Mouse (Mus musculus) neural tube, embryonic 11.5 days (tissue): ENCODE data around the gene Ptpra. TPM values are rescaled to one million over a fixed set of nuclear protein-coding genes. Genes with fewer than 3 reads are reported as not detected.
A peak's percentile ranks its signal among the peaks of the same experiment; 100 is the strongest.

Experiments used
- ATAC-seq: fragments of 200-750 bp; cut with Nextera tagmentation; 2 replicates; pipeline ENCODE4 v1.8.0; 2017; ENCODE audit warnings: moderate number of reproducible peaks, mild to moderate bottlenecking, moderate TSS enrichment, moderate library complexity; ENCODE audit not compliant: insufficient read depth, low FRiP score, low TSS enrichment
- DNase-seq: peaks from one replicate; pipeline ENCODE4 v3.0.0-alpha.2; 2015; ENCODE audit warnings: low spot score
- H3K27ac ChIP-seq: fragments of 300-500 bp; sonication (generic); 2 replicates; pipeline ENCODE4 v1.5.1; 2014; ENCODE audit warnings: low read depth, mild to moderate bottlenecking, low read length
- H3K27me3 ChIP-seq: fragments of 300-500 bp; sonication (generic); 2 replicates; pipeline ENCODE4 v1.6.1; 2014; ENCODE audit warnings: mild to moderate bottlenecking, low read length, mixed read lengths; ENCODE audit not compliant: control insufficient read depth, insufficient read depth
- H3K36me3 ChIP-seq: fragments of 300-500 bp; sonication (generic); 2 replicates; pipeline ENCODE4 v1.6.1; 2014; ENCODE audit warnings: mild to moderate bottlenecking, low read length, moderate library complexity, mixed read lengths; ENCODE audit not compliant: control insufficient read depth, insufficient read depth
- H3K4me1 ChIP-seq: fragments of 300-500 bp; sonication (generic); 2 replicates; pipeline ENCODE4 v1.6.1; 2014; ENCODE audit warnings: low read length, mixed read lengths; ENCODE audit not compliant: control insufficient read depth, insufficient read depth
- H3K4me2 ChIP-seq: fragments of 300-500 bp; sonication (generic); 2 replicates; pipeline ENCODE4 v1.6.1; 2014; ENCODE audit warnings: low read depth, mild to moderate bottlenecking, moderate library complexity
- H3K4me3 ChIP-seq: fragments of 300-500 bp; sonication (generic); 2 replicates; pipeline ENCODE4 v1.5.1; 2014; ENCODE audit warnings: low read depth, low read length
- H3K9ac ChIP-seq: fragments of 300-500 bp; sonication (generic); 2 replicates; pipeline ENCODE4 v1.6.1; 2014; ENCODE audit warnings: mild to moderate bottlenecking, low read length
- H3K9me3 ChIP-seq: fragments of 300-500 bp; sonication (generic); 2 replicates; pipeline ENCODE4 v1.6.1; 2016; ENCODE audit warnings: low read length; ENCODE audit not compliant: control insufficient read depth
- WGBS: fragments of 180-500 bp; shearing (Covaris S2); extraction: QIAGEN DNeasy Blood & Tissue Kit; methylation state at CpG from one replicate; pipeline ENCODE4 v1.1.7; 2014; 5-methylcytosine and 5-hydroxymethylcytosine counted together
- polyA plus RNA-seq: library from polyadenylated mRNA; unstranded; fragments of >200 nt; fragmentation: Nextera tagmentation; extraction: Ambion mirVana; gene quantifications from 2 replicates; pipeline ENCODE4 v1.2.1, GENCODE M21; 2014

Ptpra gene
- polyA plus RNA-seq, 1 experiment from 2014 or later = 105 TPM

DNA sequence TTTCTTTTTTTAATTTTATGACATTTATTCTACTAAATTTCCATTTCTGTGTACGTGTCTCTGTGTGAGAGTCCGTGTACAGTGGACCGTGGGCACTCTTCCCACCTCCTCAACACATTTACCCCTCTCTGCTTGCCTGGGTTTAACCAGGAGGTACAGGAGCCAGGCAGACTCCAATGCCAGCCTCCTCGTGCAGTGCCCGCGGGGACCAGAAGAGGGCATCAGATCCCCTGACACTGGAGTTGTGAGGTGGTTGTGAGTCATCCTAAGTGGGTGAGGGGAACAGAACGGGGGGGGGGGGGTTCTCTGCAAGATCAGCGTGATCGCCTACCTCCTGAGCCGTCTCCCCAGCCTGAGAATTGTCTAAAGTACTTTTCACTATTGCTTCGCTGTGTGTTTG is 128.1 kb downstream of the Ptpra start:
- H3K27me3 ChIP-seq = peaks cover 79% of the 10 kb centered on the region
- no peak overlapping the region for H3K4me3 ChIP-seq
- 0 out of 2 replicates have a peak, but pooled peaks cover 3% of the 10 kb centered on the region for H3K4me1 ChIP-seq
- no peak overlapping the region for H3K9ac ChIP-seq
- no peaks in the 10 kb centered on the region for H3K36me3 ChIP-seq
- peak; percentile 63 for DNase-seq
- 11% methylated on average over 11 of the region's 11 CpGs for WGBS
- H3K27ac ChIP-seq = no peak overlapping the region
- no peaks in the 10 kb centered on the region for H3K9me3 ChIP-seq
- ATAC-seq = no peak
- no peak overlapping the region for H3K4me2 ChIP-seq

- 3% methylated on average over 8 of the region's 8 CpGs for WGBS
- H3K4me3 ChIP-seq = no peak overlapping the region; the same call in 1 of the 2 replicates
These were observed 129.7 kb downstream of the Ptpra start for GRCm38 (mm10) chr2:130579791-130580190.

DNA sequence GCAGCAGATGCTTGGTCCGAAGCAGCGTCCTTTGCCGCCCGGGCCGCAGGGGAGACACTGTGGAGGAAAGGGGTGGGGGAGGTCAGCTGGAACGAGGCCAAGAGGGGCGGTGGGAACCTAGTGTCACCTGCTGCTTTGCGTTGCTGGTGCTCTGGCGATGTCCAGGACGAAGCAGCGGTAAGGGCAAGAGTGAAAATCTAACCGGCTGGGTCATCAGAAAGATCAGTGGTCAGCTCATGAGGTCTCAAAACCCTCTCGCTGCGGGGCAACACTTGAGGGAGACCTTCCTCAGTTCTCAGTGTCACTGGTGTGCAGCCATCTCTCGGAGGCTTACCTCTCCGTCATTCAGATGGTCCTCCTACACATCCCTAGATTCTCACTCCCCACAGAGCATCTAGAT is 131.1 kb downstream of the Ptpra start:
- ATAC-seq = no peak
- no peaks in the 10 kb centered on the region for H3K9me3 ChIP-seq
- DNase-seq = no peak
- 0 out of 2 replicates have a peak, but pooled peaks cover 3% of the 10 kb centered on the region for H3K4me1 ChIP-seq
- 4% methylated on average over 16 of the region's 16 CpGs for WGBS
- H3K4me3 ChIP-seq = peak overlapping the region; percentile 18
- H3K9ac ChIP-seq = no peak overlapping the region
- H3K4me2 ChIP-seq = no peak overlapping the region; the same call in 1 of the 2 replicates
- peaks cover 68% of the 10 kb centered on the region for H3K27me3 ChIP-seq
- H3K36me3 ChIP-seq = no peaks in the 10 kb centered on the region
- H3K27ac ChIP-seq = no peak overlapping the region

More at GRCm38 (mm10) chr2:130579791-130580190, 129.7 kb downstream of the Ptpra start:
- Histone ChIP-seq H3K27me3 (peaks cover 79% of the 10 kb centered on the region), H3K9ac (no peak overlapping the region), H3K27ac (no peak overlapping the region), H3K4me2 (no peak overlapping the region), H3K4me1 (0 out of 2 replicates have a peak, but pooled peaks cover 3% of the 10 kb centered on the region), H3K36me3 (no peaks in the 10 kb centered on the region), H3K9me3 (no peaks in the 10 kb centered on the region)
- ATAC-seq (no peak), DNase-seq (no peak)

- no peaks in the 10 kb centered on the region for H3K36me3 ChIP-seq
- H3K4me1 ChIP-seq = no peaks in the 10 kb centered on the region
- peaks cover 54% of the 10 kb centered on the region for H3K27me3 ChIP-seq
- no peak within 1 kb of the TSS for H3K4me2 ChIP-seq
- DNase-seq (no peak), ATAC-seq (no peak)
- no peak within 1 kb of the TSS for H3K9ac ChIP-seq
- whole genome bisulfite sequencing = 33% methylated on average over 10 of the region's 10 CpGs
- no peak within 1 kb of the TSS; the same call in 1 of the 2 replicates for H3K4me3 ChIP-seq
- H3K9me3 ChIP-seq = no peaks in the 10 kb centered on the region
- H3K27ac ChIP-seq = no peak within 1 kb of the TSS
These were observed 132.5 kb downstream of the Ptpra start, which contains the start of gene Avp for GRCm38 (mm10) chr2:130582552-130582951. Gene Avp (minus strand): TSS chr2:130582554.

DNA sequence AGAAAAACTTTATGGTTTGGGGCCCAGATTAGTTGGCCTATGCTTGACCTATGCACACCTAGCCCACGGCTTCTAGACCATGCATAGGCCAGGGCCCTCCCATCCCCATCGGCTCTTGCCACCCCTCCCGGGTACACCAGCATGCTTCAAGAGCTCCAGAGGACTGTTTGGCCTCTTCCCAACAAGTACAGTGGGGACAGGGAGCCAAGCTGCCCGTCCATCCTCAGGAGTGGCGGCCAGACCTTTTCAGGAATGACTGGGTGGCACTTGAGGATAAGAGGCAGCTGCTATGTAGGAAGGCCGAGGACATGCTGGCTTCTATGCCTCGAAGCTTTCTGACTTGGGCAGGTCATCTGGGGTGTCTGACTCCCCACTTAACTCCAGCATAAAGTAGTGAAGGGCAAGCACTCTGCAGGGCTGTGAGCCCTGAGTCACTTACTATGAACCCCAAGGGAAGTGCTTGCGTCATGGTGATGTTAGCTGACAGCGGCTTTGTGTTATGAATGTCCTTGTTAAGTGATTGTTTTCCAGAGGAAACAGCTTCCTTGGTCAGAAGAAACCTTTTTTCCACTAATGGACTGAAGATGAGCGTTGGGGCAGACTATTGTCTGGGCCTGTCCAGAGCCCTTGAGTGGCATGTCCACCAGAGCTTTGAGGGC is 134.0 kb downstream of the Ptpra start:
- 82% methylated on average over 10 of the region's 10 CpGs for WGBS
- ATAC-seq = no peak
- DNase-seq = no peak
- Histone ChIP-seq H3K4me1 (no peaks in the 10 kb centered on the region), H3K4me3 (no peak overlapping the region), H3K36me3 (no peaks in the 10 kb centered on the region), H3K9ac (no peak overlapping the region), H3K27me3 (peaks cover 39% of the 10 kb centered on the region), H3K27ac (no peak overlapping the region), H3K4me2 (no peak overlapping the region), H3K9me3 (no peaks in the 10 kb centered on the region)

GRCm38 (mm10) chr2:130586016-130586415 is 135.9 kb downstream of the Ptpra start:
- Histone ChIP-seq H3K4me2 (no peak overlapping the region), H3K4me3 (no peak overlapping the region), H3K36me3 (peaks cover 3% of the 10 kb centered on the region), H3K4me1 (no peaks in the 10 kb centered on the region), H3K27ac (no peak overlapping the region), H3K9me3 (no peaks in the 10 kb centered on the region), H3K9ac (no peak overlapping the region), H3K27me3 (peaks cover 20% of the 10 kb centered on the region)
- ATAC-seq (no peak), DNase-seq (no peak)
- WGBS = 87% methylated on average over 6 of the region's 6 CpGs

GRCm38 (mm10) chr2:130588373-130588772 is 138.3 kb downstream of the Ptpra start:
- Histone ChIP-seq H3K4me2 (no peak overlapping the region), H3K9ac (no peak overlapping the region), H3K27me3 (no peaks in the 10 kb centered on the region), H3K4me3 (no peak overlapping the region), H3K9me3 (no peaks in the 10 kb centered on the region), H3K36me3 (peaks cover 3% of the 10 kb centered on the region), H3K27ac (no peak overlapping the region), H3K4me1 (no peaks in the 10 kb centered on the region)
- WGBS = 89% methylated on average over 2 of the region's 2 CpGs
- no peak for DNase-seq
- no peak for ATAC-seq

DNA sequence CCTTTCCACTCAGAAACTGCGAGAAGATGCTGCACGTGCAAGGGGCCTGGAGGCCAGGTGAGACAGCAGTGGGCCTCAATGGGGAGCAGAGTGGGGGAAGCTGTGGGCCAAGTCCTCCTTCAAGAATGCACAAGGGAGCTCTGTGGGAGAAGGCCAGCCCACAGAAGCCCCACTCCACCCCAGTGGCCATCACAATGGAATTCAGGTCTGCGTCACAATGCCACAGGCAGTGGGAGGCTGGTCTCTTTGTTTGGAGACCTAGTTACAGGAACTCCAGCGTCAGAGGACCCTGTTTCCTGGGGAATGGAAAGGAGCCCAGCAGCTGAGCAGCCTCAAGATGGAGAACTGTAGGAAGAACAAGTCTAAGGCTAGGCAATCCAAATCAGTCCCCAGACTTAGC is 139.1 kb downstream of the Ptpra start:
- H3K4me1 ChIP-seq = no peaks in the 10 kb centered on the region
- H3K9ac ChIP-seq = no peak overlapping the region; the same call in 1 of the 2 replicates
- peaks cover 3% of the 10 kb centered on the region for H3K36me3 ChIP-seq
- ATAC-seq = no peak
- H3K27ac ChIP-seq = no peak overlapping the region
- no peak for DNase-seq
- H3K27me3 ChIP-seq = no peaks in the 10 kb centered on the region
- no peak overlapping the region for H3K4me3 ChIP-seq
- no peaks in the 10 kb centered on the region for H3K9me3 ChIP-seq
- WGBS = 70% methylated on average over 4 of the region's 4 CpGs
- H3K4me2 ChIP-seq = no peak overlapping the region

DNA sequence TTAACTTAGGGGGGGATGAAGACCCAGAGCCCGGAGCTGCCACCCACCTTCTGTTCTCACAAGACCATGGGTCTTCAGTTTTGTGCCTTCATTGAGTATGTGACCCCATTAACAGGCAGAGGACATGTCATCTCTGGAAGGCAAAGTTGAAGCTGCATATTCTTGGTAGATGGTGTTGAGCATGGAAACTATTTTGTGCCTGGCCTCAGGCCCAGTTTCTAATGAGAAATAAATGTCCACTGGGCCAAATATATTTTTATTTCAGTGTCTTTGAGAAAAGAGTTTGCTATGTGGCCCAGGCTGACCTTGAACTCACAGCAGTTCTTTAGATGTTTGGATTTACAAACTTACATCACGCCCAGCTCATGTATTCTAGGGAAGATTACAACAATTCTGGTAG is 139.7 kb downstream of the Ptpra start:
- Histone ChIP-seq H3K9me3 (no peaks in the 10 kb centered on the region), H3K4me2 (no peak overlapping the region), H3K4me1 (no peaks in the 10 kb centered on the region), H3K27me3 (no peaks in the 10 kb centered on the region), H3K9ac (no peak overlapping the region), H3K36me3 (peaks cover 3% of the 10 kb centered on the region), H3K4me3 (no peak overlapping the region), H3K27ac (no peak overlapping the region)
- ATAC-seq (no peak), DNase-seq (no peak)
- 97% methylated on average over 2 of the region's 2 CpGs for WGBS
